Mouse (Mus musculus): ENCODE results near the gene Pex11a. TPM values are rescaled to one million over a fixed set of nuclear protein-coding genes. Genes with fewer than 3 reads are reported as not detected.

Pex11a gene
- total RNA-seq (2023), result 1.6 and 3.1 TPM in 2 replicates

GRCm38 (mm10) chr7:79742659-79743536, at the start of gene Pex11a, which contains the start of gene Wdr93:
Pex11a (minus strand) TSS chr7:79743131.
Wdr93 (plus strand) TSS chr7:79743163.

DNA sequence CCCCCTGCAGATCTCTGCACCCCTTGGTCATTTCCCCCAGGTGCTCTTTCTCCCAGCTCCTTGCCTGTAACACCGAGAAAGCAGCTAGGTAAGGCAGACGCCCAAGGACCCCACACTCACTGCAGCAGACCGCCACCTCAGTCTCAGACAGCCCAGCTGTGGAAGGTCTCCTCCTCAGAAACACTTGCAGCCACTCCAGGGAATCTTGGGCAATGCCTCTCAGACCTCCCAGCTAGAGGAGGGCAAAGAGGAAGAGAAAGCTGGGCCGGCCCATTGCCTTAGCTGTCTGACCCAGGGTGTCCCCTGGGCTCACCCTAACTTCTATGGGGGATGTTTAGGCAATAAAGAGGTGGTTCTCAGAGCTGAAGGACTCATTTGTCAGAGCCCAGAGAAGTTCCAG, 10.3 kb downstream of the Pex11a start, which contains the start of gene Plin1:
TSS of gene Plin1 (minus strand) at position 282 of the 400 bp plus-strand sequence.

GRCm38 (mm10) chr7:79715187-79715981, 27.5 kb downstream of the Pex11a start, which contains the start of gene Kif7:
Kif7 (minus strand) TSS chr7:79715720.

Other genes with a start within 250 kb of the Pex11a start
- 0.70 and 1.4 TPM in 2 replicates for gene Rhcg, start 125.5 kb downstream of the Pex11a start, total RNA-seq (2023)
- gene Ticrr, start 82.9 kb downstream of the Pex11a start, total RNA-seq (2023), result 21.8 and 30.1 TPM in 2 replicates
- gene Kif7, start 27.4 kb downstream of the Pex11a start, total RNA-seq (2023), result 0.14 and 0.54 TPM in 2 replicates
- 0.54 TPM in 1 of 2 replicates, not detected in the other for gene Plin1, start 10.2 kb downstream of the Pex11a start, total RNA-seq (2023)
- gene Wdr93, start within 50 bp of the Pex11a start, total RNA-seq (2023), result not detected in 2 replicates
- not detected in 2 replicates for gene Mesp1, start 50.7 kb upstream of the Pex11a start, total RNA-seq (2023)
- not detected in 2 replicates for gene Mesp2, start 67.6 kb upstream of the Pex11a start, total RNA-seq (2023)
- gene Anpep, start 117.9 kb upstream of the Pex11a start, total RNA-seq (2023), result 0.16 and 0.25 TPM in 2 replicates
- gene Ap3s2, start 177.5 kb upstream of the Pex11a start, total RNA-seq (2023), result 9.8 and 11.8 TPM in 2 replicates
- gene Arpin, start 192.2 kb upstream of the Pex11a start, total RNA-seq (2023), result 0.27 and 0.47 TPM in 2 replicates